Mouse (Mus musculus): ENCODE measurements at regions not wholly inside any gene's neighbourhood (a gene's known extent, or its start where the extent isn't known, plus 50 kb on each side); places are given as distances from the start of the nearest gene placed in this dataset.

DNA sequence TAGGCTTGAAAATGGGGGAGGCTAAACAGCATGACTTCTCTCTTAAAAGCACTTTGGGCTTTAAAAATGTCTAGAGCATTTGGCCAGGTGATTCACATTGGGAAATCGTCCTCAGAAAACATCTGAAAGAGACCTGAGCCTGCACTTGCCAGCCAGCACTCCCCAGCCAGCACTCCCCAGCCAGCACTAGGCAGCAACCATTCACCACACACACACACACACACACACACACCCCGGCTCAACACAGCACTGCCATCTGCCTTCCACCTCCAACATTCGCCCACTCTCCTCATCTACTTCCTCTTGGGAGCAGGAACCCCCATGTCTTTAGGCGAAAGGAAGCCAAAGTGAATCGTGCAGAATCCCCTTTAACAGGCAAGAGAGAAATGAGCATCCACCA lies 85.4 kb downstream of the Atp23 start:
- in situ Hi-C loops (cut with MboI, MseI), result no loop called here

DNA sequence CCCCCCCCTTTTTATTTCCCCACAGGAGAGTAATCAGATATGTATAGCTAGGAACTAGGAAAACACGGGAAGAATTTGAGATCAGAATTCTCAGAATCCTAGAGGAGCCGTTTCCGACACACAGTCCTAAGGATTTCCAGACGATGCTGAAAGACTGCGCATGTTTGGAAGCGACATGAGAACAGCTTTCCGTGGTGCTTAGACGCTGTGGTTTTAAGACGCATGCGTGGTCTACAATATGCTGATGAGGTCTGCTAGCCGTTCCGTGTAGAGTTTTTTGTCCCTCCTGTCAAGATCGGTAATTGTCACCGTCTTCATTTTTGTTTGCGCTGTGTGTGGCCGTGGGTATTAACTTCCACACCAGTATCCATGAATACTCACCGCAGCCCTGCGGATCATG lies 86.2 kb downstream of the Atp23 start:
- in situ Hi-C loops (cut with MboI, MseI), result no loop called here

GRCm38 (mm10) chr10:126813051-126813593 lies 88.0 kb downstream of the Atp23 start:
- in situ Hi-C loops (cut with MboI, MseI), result no loop called here

GRCm38 (mm10) chr10:126812243-126812755 lies 88.9 kb downstream of the Atp23 start:
- in situ Hi-C loops (cut with MboI, MseI), result no loop called here

GRCm38 (mm10) chr10:126810346-126811095 lies 90.6 kb downstream of the Atp23 start:
- in situ Hi-C loops (cut with MboI, MseI), result no loop called here

DNA sequence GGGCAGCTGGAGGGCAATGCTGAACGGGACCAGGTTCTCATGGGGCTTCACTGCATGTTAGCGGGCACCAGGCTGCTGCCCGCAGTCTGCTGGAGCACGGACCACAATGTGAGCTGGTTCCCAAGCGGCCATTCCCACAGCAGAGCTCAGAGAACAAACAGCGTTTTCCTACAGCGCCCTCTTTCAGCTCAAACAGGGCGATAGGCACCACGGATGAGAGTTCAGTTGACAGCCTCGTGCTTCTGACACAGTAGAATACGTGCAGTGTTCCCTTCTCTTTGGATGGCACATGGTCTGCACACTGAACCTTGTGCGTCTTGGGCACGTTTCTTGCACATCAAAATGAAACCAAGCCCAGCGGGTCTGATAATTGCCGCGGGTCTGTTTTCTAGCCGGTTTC lies 91.6 kb downstream of the Atp23 start:
- in situ Hi-C loops (cut with MboI, MseI), result no loop called here

GRCm38 (mm10) chr10:126806881-126807280 lies 94.3 kb downstream of the Atp23 start:
- in situ Hi-C loops (cut with MboI, MseI), result no loop called here

DNA sequence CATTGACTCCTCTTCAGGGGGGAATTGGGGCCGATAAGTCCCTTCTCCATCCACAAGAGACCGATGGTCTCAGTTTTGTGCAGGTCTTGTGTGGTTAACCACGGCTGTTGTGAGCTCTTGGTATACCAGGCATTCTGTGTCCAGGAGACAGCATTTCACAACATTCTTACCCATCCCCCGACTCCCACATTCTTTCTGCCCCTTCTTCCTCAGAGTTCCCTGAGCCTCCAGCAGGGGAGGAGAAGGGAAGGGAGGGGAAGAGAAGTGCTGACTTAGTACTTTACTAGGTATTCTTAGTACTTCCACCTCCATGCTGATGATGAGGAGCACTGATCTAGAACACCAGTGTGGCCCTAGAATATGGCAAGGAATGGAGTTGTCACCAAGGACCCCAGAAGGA lies 98.4 kb downstream of the Atp23 start:
- in situ Hi-C loops (cut with MboI, MseI), result no loop called here

- in situ Hi-C loops (cut with MboI, MseI), result no loop called here
Measured at GRCm38 (mm10) chr10:126799393-126799792, 101.8 kb downstream of the Atp23 start.

DNA sequence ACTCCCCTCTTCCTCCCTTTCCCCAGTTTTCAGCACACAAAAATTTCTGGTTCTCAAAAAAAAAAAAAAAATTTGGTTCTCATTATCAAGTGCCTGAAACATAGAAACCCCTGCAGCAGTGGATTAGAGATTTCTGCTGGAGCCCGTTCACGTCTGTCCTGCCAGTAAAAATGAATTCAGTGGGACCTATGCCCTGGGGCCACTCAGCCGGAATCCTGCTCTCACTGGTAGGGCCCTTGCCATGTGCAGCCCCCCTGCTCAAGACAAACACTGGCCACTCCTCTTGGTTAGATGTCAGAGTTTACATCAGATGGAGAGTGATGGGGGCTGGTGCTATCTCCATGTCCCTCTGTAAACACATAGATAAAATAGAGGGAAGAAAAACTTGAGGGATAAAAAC lies 108.0 kb downstream of the Atp23 start:
- in situ Hi-C loops (cut with MboI, MseI), result no loop called here

DNA sequence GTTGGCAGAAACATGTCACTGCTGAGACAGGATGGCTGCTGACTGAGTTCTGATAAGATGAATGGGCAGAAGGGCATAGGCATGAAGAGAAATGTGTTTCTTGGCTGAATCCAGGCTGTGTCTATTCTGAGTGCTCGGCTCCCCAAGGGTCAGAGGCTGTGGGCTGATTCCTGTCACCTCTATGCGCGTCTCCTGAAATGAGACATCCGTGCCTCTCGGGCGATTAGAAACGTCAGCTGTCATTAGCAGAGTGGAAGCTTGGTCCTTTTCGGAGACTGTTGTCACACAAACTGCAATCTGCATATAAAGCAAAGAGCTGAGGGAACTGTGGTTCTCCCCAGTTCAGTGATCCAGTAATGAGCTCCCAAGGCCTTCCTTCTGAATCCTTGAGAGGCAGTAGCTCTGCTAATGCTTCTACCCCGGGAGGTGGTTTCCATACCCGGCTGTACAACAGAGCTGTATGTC lies 108.8 kb downstream of the Atp23 start:
- in situ Hi-C loops (cut with MboI, MseI), result no loop called here

DNA sequence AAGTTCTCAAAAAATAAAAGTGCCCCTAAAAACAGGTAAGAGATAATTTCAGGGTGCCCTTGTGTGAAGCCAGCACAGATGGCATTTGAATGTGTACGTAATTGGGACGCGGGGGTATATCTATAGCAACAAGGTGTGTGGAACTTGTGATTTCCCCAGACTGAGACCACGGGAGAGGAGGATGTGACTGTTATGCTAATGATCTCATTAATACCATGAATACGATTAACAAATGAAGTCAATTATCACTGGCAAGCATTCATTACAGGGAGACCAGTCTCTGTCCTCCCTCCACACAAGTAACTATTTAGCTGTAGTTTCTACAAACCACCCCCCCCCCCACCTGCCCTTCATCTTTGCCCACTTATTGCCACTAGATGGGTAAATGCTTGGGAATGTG lies 112.9 kb downstream of the Atp23 start:
- in situ Hi-C loops (cut with MboI, MseI), result no loop called here

DNA sequence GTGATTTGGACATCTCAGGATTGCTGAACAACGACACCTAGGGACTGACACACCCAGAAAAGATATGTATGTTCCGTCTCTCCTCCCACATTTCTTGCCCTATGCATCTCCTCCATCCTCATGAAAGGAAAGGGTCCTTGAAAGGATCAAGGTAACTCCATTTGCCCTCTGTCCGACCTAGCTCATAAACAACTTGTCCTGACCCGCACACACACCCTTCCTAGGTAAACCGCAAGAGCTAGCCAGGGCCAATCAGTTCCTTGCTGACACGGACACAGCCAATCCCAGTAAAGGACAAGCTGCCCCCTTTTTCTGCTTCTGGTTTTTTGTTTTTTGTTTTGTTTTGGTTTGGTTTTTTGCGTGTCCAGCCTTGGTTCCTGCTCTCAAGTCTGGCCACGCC lies 118.0 kb downstream of the Atp23 start:
- in situ Hi-C loops (cut with MboI, MseI), result no loop called here

- in situ Hi-C loops (cut with MboI, MseI), result no loop called here
Measured at GRCm38 (mm10) chr10:126776603-126777002, 124.6 kb downstream of the Atp23 start.

GRCm38 (mm10) chr10:126775946-126776345 lies 125.2 kb downstream of the Atp23 start:
- in situ Hi-C loops (cut with MboI, MseI), result no loop called here

GRCm38 (mm10) chr10:126770446-126771020 lies 130.6 kb downstream of the Atp23 start:
- in situ Hi-C loops (cut with MboI, MseI), result no loop called here

DNA sequence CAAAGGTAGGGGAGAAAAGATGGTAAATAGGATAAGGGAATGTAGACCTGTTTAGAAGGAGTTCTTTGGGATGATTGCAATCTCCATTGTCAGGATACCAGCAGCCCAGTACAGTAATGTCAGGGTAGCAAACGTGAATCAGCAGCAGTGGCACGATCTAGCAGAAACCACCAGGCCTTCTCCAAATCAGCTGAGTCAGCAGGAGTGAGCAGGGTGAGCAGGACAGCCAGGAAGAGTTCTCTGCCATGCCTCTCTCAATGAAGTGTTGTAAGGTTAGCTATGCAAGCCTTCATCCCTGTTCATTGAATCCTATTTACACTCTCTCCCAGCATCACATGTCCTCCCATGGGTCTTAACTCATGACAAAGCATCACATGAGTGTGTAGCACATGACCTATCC lies 135.5 kb downstream of the Atp23 start:
- in situ Hi-C loops (cut with MboI, MseI), result no loop called here

- in situ Hi-C loops (cut with MboI, MseI), result no loop called here
Measured at GRCm38 (mm10) chr10:126764740-126765139, 136.4 kb downstream of the Atp23 start.

DNA sequence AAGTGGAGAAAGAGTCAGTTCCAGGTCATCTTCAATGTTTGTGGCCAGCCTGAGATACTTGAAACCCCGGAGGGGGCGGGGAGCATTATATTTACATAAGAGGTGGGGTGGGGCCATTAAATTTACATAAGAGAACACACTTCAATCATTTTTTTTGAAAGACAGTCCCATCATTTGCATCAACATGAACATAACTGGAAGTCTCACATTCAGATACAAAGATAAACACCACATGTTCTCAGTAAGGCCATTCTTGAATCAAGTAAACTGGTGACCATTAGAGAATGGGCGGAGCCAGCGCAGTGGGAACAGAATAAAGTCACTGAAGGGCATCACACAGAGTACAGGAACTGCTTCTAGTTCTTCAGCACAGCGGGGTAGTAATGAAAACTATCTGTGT lies 137.2 kb downstream of the Atp23 start:
- in situ Hi-C loops (cut with MboI, MseI), result no loop called here

- in situ Hi-C loops (cut with MboI, MseI), result no loop called here
Measured at GRCm38 (mm10) chr10:126758682-126759081, 142.5 kb downstream of the Atp23 start.

GRCm38 (mm10) chr10:126753201-126753600 lies 148.0 kb downstream of the Atp23 start:
- in situ Hi-C loops (cut with MboI, MseI), result no loop called here

- in situ Hi-C loops (cut with MboI, MseI), result no loop called here
Measured at GRCm38 (mm10) chr10:126752699-126753098, 148.5 kb downstream of the Atp23 start.
